Mouse (Mus musculus) erythroblast, embryonic 14.5 days (primary cell): ENCODE results near the gene Nphs1. TPM values are rescaled to one million over a fixed set of nuclear protein-coding genes. Genes with fewer than 3 reads are reported as not detected.

Source experiments
- H3K27me3 ChIP-seq: 2 replicates; pipeline ENCODE4 v1.6.1; 2012; ENCODE audit warnings: inconsistent platforms; ENCODE audit not compliant: control insufficient read depth
- H3K36me3 ChIP-seq: 2 replicates; pipeline ENCODE4 v1.6.1; 2012; ENCODE audit warnings: mild to moderate bottlenecking, inconsistent platforms; ENCODE audit not compliant: control insufficient read depth
- H3K4me1 ChIP-seq: 2 replicates; pipeline ENCODE4 v1.6.1; 2012; ENCODE audit warnings: inconsistent platforms; ENCODE audit not compliant: control insufficient read depth
- H3K4me3 ChIP-seq: replicated peaks from 2 replicates; pipeline ENCODE3; 2012; ENCODE audit warnings: moderate library complexity, mild to moderate bottlenecking, inconsistent platforms
- H3K9me3 ChIP-seq: 2 replicates; pipeline ENCODE4 v1.6.1; 2012; ENCODE audit warnings: low read length, inconsistent platforms, mixed read lengths; ENCODE audit not compliant: control insufficient read depth
- GATA1 ChIP-seq: IDR thresholded peaks from 2 replicates; pipeline ENCODE4 v1.6.1; 2012; ENCODE audit warnings: low read length, inconsistent platforms, mixed read lengths
- TAL1 ChIP-seq: IDR thresholded peaks from 3 replicates; pipeline ENCODE4 v1.6.1; 2012; ENCODE audit warnings: low read length, inconsistent platforms, mixed read lengths
- polyA plus RNA-seq: library from polyadenylated mRNA; stranded (reverse); fragments of >175 nt; gene quantifications from 2 replicates; pipeline ENCODE4 v1.2.3, GENCODE M21; 2012

Nphs1 gene
- polyA plus RNA-seq, 1 experiment: not detected

GRCm38 (mm10) chr7:30531291-30531815 is 73.2 kb downstream of the Nphs1 start:
- Histone ChIP-seq H3K9me3 (no peaks in the 10 kb centered on the region), H3K27me3 (peaks cover 6% of the 10 kb centered on the region; the same call in 1 of the 2 replicates), H3K4me1 (peaks cover 52% of the 10 kb centered on the region), H3K36me3 (peaks cover 69% of the 10 kb centered on the region), H3K4me3 (no peak overlapping the region)
- no peak for TF ChIP-seq GATA1
- TF ChIP-seq TAL1: no peak

GRCm38 (mm10) chr7:30532931-30533330 is 74.8 kb downstream of the Nphs1 start:
- Histone ChIP-seq H3K4me3 (peak overlapping the region; percentile 2), H3K36me3 (peaks cover 53% of the 10 kb centered on the region), H3K4me1 (peaks cover 56% of the 10 kb centered on the region)

GRCm38 (mm10) chr7:30533941-30534632 is 76.0 kb downstream of the Nphs1 start:
- peaks cover 47% of the 10 kb centered on the region for H3K36me3 ChIP-seq
- peaks cover 53% of the 10 kb centered on the region for H3K4me1 ChIP-seq
- H3K27me3 ChIP-seq: peaks cover 6% of the 10 kb centered on the region; the same call in 1 of the 2 replicates
- no peaks in the 10 kb centered on the region for H3K9me3 ChIP-seq
- no peak for TF ChIP-seq GATA1
- no peak for TF ChIP-seq TAL1
- peak overlapping the region; percentile 87 for H3K4me3 ChIP-seq

More at GRCm38 (mm10) chr7:30532931-30533330, 74.8 kb downstream of the Nphs1 start:
- TF ChIP-seq TAL1: no peak
- TF ChIP-seq GATA1: no peak
- peaks cover 6% of the 10 kb centered on the region; the same call in 1 of the 2 replicates for H3K27me3 ChIP-seq
- H3K9me3 ChIP-seq: no peaks in the 10 kb centered on the region

- TF ChIP-seq GATA1 (no peak), TAL1 (no peak)
- Histone ChIP-seq H3K4me3 (peak within 1 kb of the TSS; percentile 87), H3K4me1 (peaks cover 53% of the 10 kb centered on the region), H3K27me3 (peaks cover 6% of the 10 kb centered on the region; the same call in 1 of the 2 replicates), H3K36me3 (peaks cover 47% of the 10 kb centered on the region), H3K9me3 (no peaks in the 10 kb centered on the region)
These were observed 76.8 kb downstream of the Nphs1 start, which contains the start of gene Arhgap33 for GRCm38 (mm10) chr7:30534633-30535577. Gene Arhgap33, minus strand, starts transcription at chr7:30535060.

Other genes with a start within 250 kb of the Nphs1 start
- gene Polr2i, start 226.4 kb upstream of the Nphs1 start, polyA plus RNA-seq: 9.4 and 10.9 TPM in 2 replicates
- 2.6 and 4.1 TPM in 2 replicates for gene Tbcb, start 226.0 kb upstream of the Nphs1 start, polyA plus RNA-seq
- gene Ovol3, start 222.6 kb upstream of the Nphs1 start, polyA plus RNA-seq: not detected in 2 replicates
- gene Thap8, start 178.2 kb upstream of the Nphs1 start, polyA plus RNA-seq: 0.04 TPM in 1 of 2 replicates, not detected in the other
- gene Wdr62, start 177.9 kb upstream of the Nphs1 start, polyA plus RNA-seq: 14.8 and 30.0 TPM in 2 replicates
- gene Clip3, start 166.6 kb upstream of the Nphs1 start, polyA plus RNA-seq: not detected in 2 replicates
- 2.1 and 2.8 TPM in 2 replicates for gene Alkbh6, start 149.6 kb upstream of the Nphs1 start, polyA plus RNA-seq
- 0.04 and 0.13 TPM in 2 replicates for gene Syne4, start 143.5 kb upstream of the Nphs1 start, polyA plus RNA-seq
- not detected in 2 replicates for gene E130208F15Rik, start 136.6 kb upstream of the Nphs1 start, polyA plus RNA-seq
- 0.45 and 0.47 TPM in 2 replicates for gene Sdhaf1, start 134.4 kb upstream of the Nphs1 start, polyA plus RNA-seq
- 0.05 TPM in 1 of 2 replicates, not detected in the other for gene Lrfn3, start 95.5 kb upstream of the Nphs1 start, polyA plus RNA-seq
- 0.91 and 1.6 TPM in 2 replicates for gene Tyrobp, start 44.6 kb upstream of the Nphs1 start, polyA plus RNA-seq
- not detected in 2 replicates for gene Hcst, start 38.5 kb upstream of the Nphs1 start, polyA plus RNA-seq
- 0.23 and 0.30 TPM in 2 replicates for gene Nfkbid, start 36.6 kb upstream of the Nphs1 start, polyA plus RNA-seq
- 0.13 and 0.33 TPM in 2 replicates for gene Aplp1, start 12.8 kb upstream of the Nphs1 start, polyA plus RNA-seq
- gene Kirrel2, start 625 bp upstream of the Nphs1 start, polyA plus RNA-seq: 0.02 and 0.05 TPM in 2 replicates
- 0.11 and 0.36 TPM in 2 replicates for gene Prodh2, start 35.3 kb downstream of the Nphs1 start, polyA plus RNA-seq
- 11.7 and 13.0 TPM in 2 replicates for gene Arhgap33, start 76.7 kb downstream of the Nphs1 start, polyA plus RNA-seq
- 3.7 and 6.8 TPM in 2 replicates for gene Hspb6, start 93.9 kb downstream of the Nphs1 start, polyA plus RNA-seq
- gene Proser3, start 94.0 kb downstream of the Nphs1 start, polyA plus RNA-seq: 1.9 and 2.3 TPM in 2 replicates
- gene Lin37, start 101.5 kb downstream of the Nphs1 start, polyA plus RNA-seq: 14.5 and 17.0 TPM in 2 replicates
- gene U2af1l4, start 105.0 kb downstream of the Nphs1 start, polyA plus RNA-seq: 5.6 and 7.7 TPM in 2 replicates
- gene Gm49396, start 105.0 kb downstream of the Nphs1 start, polyA plus RNA-seq: 0.15 and 0.18 TPM in 2 replicates
- gene Psenen, start 105.3 kb downstream of the Nphs1 start, polyA plus RNA-seq: 8.0 and 8.9 TPM in 2 replicates
- gene Igflr1, start 107.1 kb downstream of the Nphs1 start, polyA plus RNA-seq: 0.61 and 1.5 TPM in 2 replicates
- gene Kmt2b, start 130.4 kb downstream of the Nphs1 start, polyA plus RNA-seq: 5.2 and 6.8 TPM in 2 replicates
- 0.07 and 0.20 TPM in 2 replicates for gene Zbtb32, start 140.6 kb downstream of the Nphs1 start, polyA plus RNA-seq
- 0.10 and 0.14 TPM in 2 replicates for gene Upk1a, start 154.5 kb downstream of the Nphs1 start, polyA plus RNA-seq
- 15.7 and 23.9 TPM in 2 replicates for gene Cox6b1, start 167.8 kb downstream of the Nphs1 start, polyA plus RNA-seq
- not detected in 2 replicates for gene Etv2, start 177.5 kb downstream of the Nphs1 start, polyA plus RNA-seq
- 22.7 and 23.2 TPM in 2 replicates for gene Rbm42, start 192.0 kb downstream of the Nphs1 start, polyA plus RNA-seq
- gene Haus5, start 206.7 kb downstream of the Nphs1 start, polyA plus RNA-seq: 2.9 and 5.4 TPM in 2 replicates
- not detected in 2 replicates for gene Pmis2, start 213.3 kb downstream of the Nphs1 start, polyA plus RNA-seq
- not detected in 2 replicates for gene 2200002J24Rik, start 240.6 kb downstream of the Nphs1 start, polyA plus RNA-seq